Mouse (Mus musculus) myocyte (in vitro differentiated cells): ENCODE measurements around the gene Dytn. TPM values are rescaled to one million over a fixed set of nuclear protein-coding genes. Genes with fewer than 3 reads are reported as not detected.

ENCODE experiments used
- H3K27me3 ChIP-seq: one replicate; pipeline ENCODE4 v1.6.1; 2011; ENCODE audit not compliant: control insufficient read depth, insufficient read depth, insufficient read length
- H3K36me3 ChIP-seq: one replicate; pipeline ENCODE4 v1.6.1; 2011; ENCODE audit not compliant: control insufficient read depth, insufficient read depth
- H3K4me2 ChIP-seq: one replicate; pipeline ENCODE4 v1.6.1; 2011; ENCODE audit warnings: low read depth, control low read depth
- H3K4me3 ChIP-seq: one replicate; pipeline ENCODE4 v1.5.1; 2011; ENCODE audit warnings: mild to moderate bottlenecking, control low read depth, moderate library complexity
- H3K79me2 ChIP-seq: one replicate; pipeline ENCODE4 v1.6.1; 2011; ENCODE audit not compliant: control insufficient read depth, insufficient read depth
- H3ac ChIP-seq: one replicate; pipeline ENCODE4 v1.6.1; 2011; ENCODE audit not compliant: control insufficient read depth, insufficient read length
- CEBPB ChIP-seq: IDR thresholded peaks from 2 replicates; pipeline ENCODE4 v1.6.1; 2011; ENCODE audit warnings: mild to moderate bottlenecking, moderate library complexity; ENCODE audit not compliant: poor library complexity, insufficient read depth, severe bottlenecking
- E2F4 ChIP-seq: IDR thresholded peaks from one replicate; pipeline ENCODE4 v1.6.1; 2011; ENCODE audit warnings: mild to moderate bottlenecking, control low read depth, moderate library complexity; ENCODE audit not compliant: insufficient read depth
- MAX ChIP-seq: IDR thresholded peaks from one replicate; pipeline ENCODE4 v1.6.1; 2011; ENCODE audit warnings: low read depth, mild to moderate bottlenecking, control low read depth
- MYOD1 ChIP-seq, 3 experiments: IDR thresholded peaks; one replicate each; pipeline ENCODE4 v1.6.1; 2011; ENCODE audit warnings: control low read depth in 2 of 3, low read depth in 2 of 3, mild to moderate bottlenecking in 2 of 3, moderate library complexity in 1 of 3; ENCODE audit not compliant: insufficient read length in 2 of 3, control insufficient read depth in 1 of 3
- MYOG ChIP-seq, 3 experiments: IDR thresholded peaks; one replicate each; pipeline ENCODE4 v1.6.1; 2011; ENCODE audit warnings: control low read depth in 2 of 3, low read depth in 2 of 3, mild to moderate bottlenecking in 2 of 3; ENCODE audit not compliant: insufficient read length in 2 of 3, control insufficient read depth in 1 of 3, insufficient read depth in 1 of 3
- POLR2A ChIP-seq: IDR thresholded peaks from one replicate; pipeline ENCODE4 v1.6.1; 2011; ENCODE audit warnings: low read depth, mild to moderate bottlenecking, control low read depth, moderate library complexity; ENCODE audit not compliant: insufficient read length
- POLR2AphosphoS2 ChIP-seq: IDR thresholded peaks from one replicate; pipeline ENCODE4 v1.6.1; 2011; ENCODE audit warnings: low read depth, control low read depth; ENCODE audit not compliant: insufficient read length
- REST ChIP-seq: IDR thresholded peaks from one replicate; pipeline ENCODE4 v1.6.1; 2011; ENCODE audit warnings: mild to moderate bottlenecking, control low read depth, moderate library complexity; ENCODE audit not compliant: insufficient read depth, insufficient read length
- SRF ChIP-seq: IDR thresholded peaks from one replicate; pipeline ENCODE4 v1.6.1; 2011; ENCODE audit warnings: low read depth; ENCODE audit not compliant: control insufficient read depth, insufficient read length
- TCF12 ChIP-seq: IDR thresholded peaks from one replicate; pipeline ENCODE4 v1.6.1; 2011; ENCODE audit warnings: mild to moderate bottlenecking, control low read depth; ENCODE audit not compliant: poor library complexity, insufficient read depth, severe bottlenecking
- TCF3 ChIP-seq: IDR thresholded peaks from one replicate; pipeline ENCODE4 v1.6.1; 2011; ENCODE audit warnings: low read depth, control low read depth; ENCODE audit not compliant: insufficient read length
- USF1 ChIP-seq: IDR thresholded peaks from one replicate; pipeline ENCODE4 v1.6.1; 2011; ENCODE audit warnings: low read depth, mild to moderate bottlenecking, control low read depth, moderate library complexity
- polyA plus RNA-seq: library from polyadenylated mRNA; unstranded; fragments of >200 nt; fragmentation: generic; extraction: Trizol; gene quantifications from one replicate; pipeline ENCODE4 v1.2.1, GENCODE M21; 2012; ENCODE audit warnings: missing spikeins

Gene Dytn
- polyA plus RNA-seq, result not detected

GRCm38 (mm10) chr1:63686827-63687226 is at the start of gene Dytn:
TSS of gene Dytn (minus strand) at chr1:63686927.
- no peak for TF ChIP-seq POLR2AphosphoS2
- TF ChIP-seq MYOD1 (IDR thresholded peaks at IDR 0.05; ENCODE audit: control insufficient read depth in 1 of 3, insufficient read length in 2 of 3, low read depth in 2 of 3), result no peak
- no peak for TF ChIP-seq REST
- no peak for TF ChIP-seq POLR2A
- no peak for TF ChIP-seq MYOG (IDR thresholded peaks at IDR 0.05; ENCODE audit: control insufficient read depth in 1 of 3, insufficient read depth in 1 of 3, insufficient read length in 2 of 3, low read depth in 2 of 3)
- TF ChIP-seq TCF3, result no peak
- TF ChIP-seq SRF, result no peak
- Histone ChIP-seq H3K79me2 (no peaks in the 10 kb centered on the region), H3K4me2 (no peak within 1 kb of the TSS), H3K4me3 (no peak within 1 kb of the TSS), H3K36me3 (no peaks in the 10 kb centered on the region), H3K27me3 (no peaks in the 10 kb centered on the region), H3ac (no peak within 1 kb of the TSS)

GRCm38 (mm10) chr1:63730240-63730771 is 43.6 kb upstream of the Dytn start, which contains the start of the genes Mdh1b and Fastkd2:
TSS of gene Mdh1b (minus strand) at chr1:63730318.
TSS of gene Fastkd2 (plus strand) at chr1:63730614.
- Histone ChIP-seq H3K27me3 (no peaks in the 10 kb centered on the region), H3K79me2 (peaks cover 17% of the 10 kb centered on the region), H3K4me2 (peak within 1 kb of the TSS; percentile 93), H3K4me3 (peak within 1 kb of the TSS; percentile 52), H3ac (peak within 1 kb of the TSS; percentile 50), H3K36me3 (no peaks in the 10 kb centered on the region)
- TF ChIP-seq TCF3 (no peak), SRF (peak; percentile 33), POLR2AphosphoS2 (no peak), MAX (peak; percentile 89), REST (no peak), TCF12 (no peak), CEBPB (no peak), MYOD1 (IDR thresholded peaks at IDR 0.05; ENCODE audit: control insufficient read depth in 1 of 3, insufficient read length in 2 of 3, low read depth in 2 of 3) (no peak), POLR2A (peak; percentile 32), USF1 (peak; percentile 44), E2F4 (no peak)

GRCm38 (mm10) chr1:63729796-63730195 is 43.1 kb upstream of the Dytn start:
- Histone ChIP-seq H3K36me3 (no peaks in the 10 kb centered on the region), H3K79me2 (peaks cover 17% of the 10 kb centered on the region), H3K27me3 (no peaks in the 10 kb centered on the region), H3ac (no peak overlapping the region), H3K4me3 (peak overlapping the region; percentile 52), H3K4me2 (peak overlapping the region; percentile 93)
- TF ChIP-seq CEBPB, result no peak
- TF ChIP-seq E2F4, result no peak
- TF ChIP-seq POLR2A, result no peak
- no peak for TF ChIP-seq MAX
- TF ChIP-seq REST, result no peak
- no peak for TF ChIP-seq TCF3
- no peak for TF ChIP-seq POLR2AphosphoS2
- no peak for TF ChIP-seq MYOG (IDR thresholded peaks at IDR 0.05; ENCODE audit: control insufficient read depth in 1 of 3, insufficient read depth in 1 of 3, insufficient read length in 2 of 3, low read depth in 2 of 3)
- TF ChIP-seq MYOD1 (IDR thresholded peaks at IDR 0.05; ENCODE audit: control insufficient read depth in 1 of 3, insufficient read length in 2 of 3, low read depth in 2 of 3), result no peak
- TF ChIP-seq TCF12, result no peak

- Histone ChIP-seq H3K36me3 (no peaks in the 10 kb centered on the region), H3K79me2 (no peaks in the 10 kb centered on the region), H3K4me2 (no peak overlapping the region), H3K27me3 (no peaks in the 10 kb centered on the region), H3ac (no peak overlapping the region), H3K4me3 (no peak overlapping the region)
- TF ChIP-seq MYOD1 (IDR thresholded peaks at IDR 0.05; ENCODE audit: control insufficient read depth in 1 of 3, insufficient read length in 2 of 3, low read depth in 2 of 3) (no peak), TCF3 (no peak), MAX (no peak), POLR2A (no peak), TCF12 (no peak), REST (no peak), USF1 (no peak), SRF (no peak), CEBPB (no peak)
Observed at GRCm38 (mm10) chr1:63720161-63720560, 33.4 kb upstream of the Dytn start.

- TF ChIP-seq MYOG (IDR thresholded peaks at IDR 0.05; ENCODE audit: control insufficient read depth in 1 of 3, insufficient read depth in 1 of 3, insufficient read length in 2 of 3, low read depth in 2 of 3) (no peak), REST (no peak), TCF3 (no peak), MAX (no peak), MYOD1 (IDR thresholded peaks at IDR 0.05; ENCODE audit: control insufficient read depth in 1 of 3, insufficient read length in 2 of 3, low read depth in 2 of 3) (no peak), CEBPB (no peak), POLR2AphosphoS2 (no peak), TCF12 (no peak), USF1 (no peak), SRF (no peak), POLR2A (no peak), E2F4 (no peak)
- Histone ChIP-seq H3K4me3 (no peak overlapping the region), H3ac (no peak overlapping the region), H3K79me2 (no peaks in the 10 kb centered on the region), H3K27me3 (no peaks in the 10 kb centered on the region), H3K36me3 (no peaks in the 10 kb centered on the region), H3K4me2 (no peak overlapping the region)
Observed at GRCm38 (mm10) chr1:63708876-63709275, 22.1 kb upstream of the Dytn start.
